Mouse (Mus musculus) myocyte (in vitro differentiated cells): ENCODE data around the gene Vps35l.

Experiments used
- CEBPB ChIP-seq: IDR thresholded peaks from 2 replicates; pipeline ENCODE4 v1.6.1; 2011; ENCODE audit warnings: mild to moderate bottlenecking, moderate library complexity; ENCODE audit not compliant: poor library complexity, insufficient read depth, severe bottlenecking
- E2F4 ChIP-seq: IDR thresholded peaks from one replicate; pipeline ENCODE4 v1.6.1; 2011; ENCODE audit warnings: mild to moderate bottlenecking, control low read depth, moderate library complexity; ENCODE audit not compliant: insufficient read depth
- MAX ChIP-seq: IDR thresholded peaks from one replicate; pipeline ENCODE4 v1.6.1; 2011; ENCODE audit warnings: low read depth, mild to moderate bottlenecking, control low read depth
- POLR2A ChIP-seq: IDR thresholded peaks from one replicate; pipeline ENCODE4 v1.6.1; 2011; ENCODE audit warnings: low read depth, mild to moderate bottlenecking, control low read depth, moderate library complexity; ENCODE audit not compliant: insufficient read length
- POLR2AphosphoS2 ChIP-seq: IDR thresholded peaks from one replicate; pipeline ENCODE4 v1.6.1; 2011; ENCODE audit warnings: low read depth, control low read depth; ENCODE audit not compliant: insufficient read length
- REST ChIP-seq: IDR thresholded peaks from one replicate; pipeline ENCODE4 v1.6.1; 2011; ENCODE audit warnings: mild to moderate bottlenecking, control low read depth, moderate library complexity; ENCODE audit not compliant: insufficient read depth, insufficient read length
- TCF12 ChIP-seq: IDR thresholded peaks from one replicate; pipeline ENCODE4 v1.6.1; 2011; ENCODE audit warnings: mild to moderate bottlenecking, control low read depth; ENCODE audit not compliant: poor library complexity, insufficient read depth, severe bottlenecking
- USF1 ChIP-seq: IDR thresholded peaks from one replicate; pipeline ENCODE4 v1.6.1; 2011; ENCODE audit warnings: low read depth, mild to moderate bottlenecking, control low read depth, moderate library complexity

DNA sequence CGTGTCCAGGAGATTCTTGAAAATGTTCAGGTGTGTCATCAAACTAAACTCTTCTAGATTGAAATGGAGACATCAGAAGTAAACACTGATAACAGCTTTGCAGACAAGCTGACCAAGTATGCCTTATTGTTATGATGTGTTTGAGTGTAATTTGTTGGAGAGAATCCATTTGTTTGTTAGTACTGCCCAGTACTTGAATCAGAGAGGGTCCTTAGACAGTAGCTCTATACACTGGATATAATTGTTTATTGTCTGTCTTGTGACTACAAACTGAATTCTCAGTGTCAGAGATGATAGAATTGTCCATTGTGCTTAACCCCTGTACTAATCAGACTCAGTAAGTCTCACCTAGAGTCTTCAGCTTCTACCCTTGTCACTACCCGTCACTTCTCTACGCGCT is 22.0 kb upstream of the Vps35l start:
- TF ChIP-seq TCF12 (no peak), MAX (no peak), USF1 (no peak), E2F4 (no peak), CEBPB (no peak), POLR2A (no peak), POLR2AphosphoS2 (no peak), REST (no peak)
